Mouse (Mus musculus) kidney, adult 8-10 months (tissue): ENCODE data around the gene Tmem54.

Experiments used
- DNase-seq, 2 experiments: peaks; one replicate each; pipeline ENCODE4 v3.0.0; 2022

Gene Tmem54

GRCm38 (mm10) chr4:129105356-129105755, at the start of gene Tmem54:
Gene Tmem54 (plus strand): TSS chr4:129105548.
- DNase-seq, result no peak

GRCm38 (mm10) chr4:129055562-129055961, 49.8 kb upstream of the Tmem54 start:
- DNase-seq, result no peak

GRCm38 (mm10) chr4:129057533-129058206, 47.7 kb upstream of the Tmem54 start:
- peak; percentile 95 to 96 for DNase-seq

- DNase-seq, result peak in 1 of 2 experiments; percentile 27
Observed at GRCm38 (mm10) chr4:129058207-129059092, 46.9 kb upstream of the Tmem54 start, which contains the start of gene Rnf19b. Gene Rnf19b (plus strand): TSS chr4:129058271.

GRCm38 (mm10) chr4:129059125-129059551, 46.2 kb upstream of the Tmem54 start:
- peak in 1 of 2 experiments; percentile 25 for DNase-seq

GRCm38 (mm10) chr4:129059922-129060321, 45.4 kb upstream of the Tmem54 start:
- DNase-seq, result no peak

- no peak for DNase-seq
Observed at GRCm38 (mm10) chr4:129061486-129061885, 43.9 kb upstream of the Tmem54 start.

GRCm38 (mm10) chr4:129062281-129063075, 42.9 kb upstream of the Tmem54 start:
- no peak for DNase-seq

GRCm38 (mm10) chr4:129065688-129066236, 39.6 kb upstream of the Tmem54 start:
- no peak for DNase-seq

- DNase-seq, result no peak
Observed at GRCm38 (mm10) chr4:129067638-129068415, 37.5 kb upstream of the Tmem54 start.

- DNase-seq, result no peak
Observed at GRCm38 (mm10) chr4:129068848-129069247, 36.5 kb upstream of the Tmem54 start.

GRCm38 (mm10) chr4:129079126-129079525, 26.2 kb upstream of the Tmem54 start:
- no peak for DNase-seq

GRCm38 (mm10) chr4:129081041-129081440, 24.3 kb upstream of the Tmem54 start:
- no peak for DNase-seq

- no peak for DNase-seq
Observed at GRCm38 (mm10) chr4:129081512-129081911, 23.8 kb upstream of the Tmem54 start.

- no peak for DNase-seq
Observed at GRCm38 (mm10) chr4:129081939-129082338, 23.4 kb upstream of the Tmem54 start.

GRCm38 (mm10) chr4:129082379-129083115, 22.8 kb upstream of the Tmem54 start:
- peak; percentile 65 to 79 for DNase-seq

- no peak for DNase-seq
Observed at GRCm38 (mm10) chr4:129084896-129085295, 20.5 kb upstream of the Tmem54 start.

- peak; percentile 52 to 85 for DNase-seq
Observed at GRCm38 (mm10) chr4:129086078-129086477, 19.3 kb upstream of the Tmem54 start.

GRCm38 (mm10) chr4:129087850-129088249, 17.5 kb upstream of the Tmem54 start:
- no peak for DNase-seq

- no peak for DNase-seq
Observed at GRCm38 (mm10) chr4:129095276-129095675, 10.1 kb upstream of the Tmem54 start.

- DNase-seq, result no peak
Observed at GRCm38 (mm10) chr4:129097006-129097405, 8.3 kb upstream of the Tmem54 start.
